Comparison of ENCODE assay signal across 20 mouse cellular contexts in the genomic region with DNA sequence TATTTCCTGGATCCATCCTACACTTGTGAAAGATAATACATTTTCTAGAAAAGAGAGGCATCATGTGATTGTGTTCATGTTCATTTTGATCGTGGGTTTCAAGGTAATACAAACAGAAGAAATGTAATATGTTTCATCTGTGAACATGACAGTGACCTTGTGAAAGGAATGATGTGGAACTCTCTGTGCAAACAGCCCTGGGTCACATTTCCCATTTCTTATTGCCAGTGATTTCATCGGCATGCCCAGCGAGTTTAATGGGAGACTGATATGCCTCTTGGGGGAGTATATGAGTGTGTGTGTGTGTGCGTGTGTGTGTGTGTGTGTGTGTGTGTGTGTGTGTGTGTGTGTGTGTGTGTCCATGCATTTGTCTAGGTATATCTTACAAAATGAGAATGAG. TPM values are rescaled to one million over a fixed set of nuclear protein-coding genes. Genes with fewer than 3 reads are reported as not detected.
"Had no signal": no experiment of that assay in that cellular context is flagged by ENCODE, and none has a peak within 500 bp of the region (broad histone marks: within the 10 kb centered on the region; RNA-seq: fewer than 3 reads in every experiment).

No protein-coding gene starts in this region.

- H3K9me3 ChIP-seq: limb, embryonic 10.5 days; liver, embryonic 13.5 days; lung, embryonic 15.5 days; megakaryocyte, embryonic 14.5 days; midbrain, embryonic 15.5 days; neural tube, embryonic 13.5 days had no signal

- H3K4me3 ChIP-seq: left cerebral cortex, adult 2 months; limb, embryonic 10.5 days; liver, embryonic 13.5 days; lung, embryonic 15.5 days; megakaryocyte, embryonic 14.5 days; midbrain, embryonic 15.5 days; neural tube, embryonic 13.5 days had no signal

- DNase-seq: kidney, postnatal 25 days; liver, embryonic 13.5 days; lung, postnatal 14 days; retina, postnatal 1 day; right cerebral cortex, postnatal 4 days; spleen, adult 18-20 months; thymus, adult 2 months; thymus, postnatal 25 days had no signal

- H3K9ac ChIP-seq: liver, embryonic 13.5 days; liver, postnatal 0 days; lung, embryonic 15.5 days; midbrain, embryonic 15.5 days; neural tube, embryonic 13.5 days had no signal

- H3K27ac ChIP-seq: left cerebral cortex, adult 2 months; limb, embryonic 10.5 days; liver, embryonic 13.5 days; lung, embryonic 15.5 days; macrophage; midbrain, embryonic 15.5 days; neural tube, embryonic 13.5 days had no signal

- H3K4me1 ChIP-seq: liver, embryonic 13.5 days; midbrain, embryonic 15.5 days; neural tube, embryonic 13.5 days had no signal

- ATAC-seq: midbrain, embryonic 15.5 days had no signal

- H3K36me3 ChIP-seq: limb, embryonic 10.5 days; liver, embryonic 13.5 days; lung, embryonic 15.5 days; midbrain, embryonic 15.5 days; neural tube, embryonic 13.5 days had no signal

- H3K4me2 ChIP-seq: liver, embryonic 13.5 days; lung, embryonic 15.5 days; midbrain, embryonic 11.5 days; midbrain, embryonic 15.5 days; neural tube, embryonic 13.5 days had no signal

- H3K27me3 ChIP-seq: liver, embryonic 13.5 days; lung, embryonic 15.5 days; megakaryocyte, embryonic 14.5 days had no signal

RNA-seq across cellular contexts. Expression of gene Csrp3, which starts 6.3 kb away (rescaled TPM):
- total RNA-seq: layer of hippocampus, postnatal 25 days; left cerebral cortex, adult 2 months; left cerebral cortex, postnatal 14 days had no signal
- polyA plus RNA-seq: macrophage; midbrain, embryonic 11.5 days; urinary bladder, adult 2 months had no signal
